Comparison of ENCODE assay signal across 8 mouse cellular contexts in the genomic region with DNA sequence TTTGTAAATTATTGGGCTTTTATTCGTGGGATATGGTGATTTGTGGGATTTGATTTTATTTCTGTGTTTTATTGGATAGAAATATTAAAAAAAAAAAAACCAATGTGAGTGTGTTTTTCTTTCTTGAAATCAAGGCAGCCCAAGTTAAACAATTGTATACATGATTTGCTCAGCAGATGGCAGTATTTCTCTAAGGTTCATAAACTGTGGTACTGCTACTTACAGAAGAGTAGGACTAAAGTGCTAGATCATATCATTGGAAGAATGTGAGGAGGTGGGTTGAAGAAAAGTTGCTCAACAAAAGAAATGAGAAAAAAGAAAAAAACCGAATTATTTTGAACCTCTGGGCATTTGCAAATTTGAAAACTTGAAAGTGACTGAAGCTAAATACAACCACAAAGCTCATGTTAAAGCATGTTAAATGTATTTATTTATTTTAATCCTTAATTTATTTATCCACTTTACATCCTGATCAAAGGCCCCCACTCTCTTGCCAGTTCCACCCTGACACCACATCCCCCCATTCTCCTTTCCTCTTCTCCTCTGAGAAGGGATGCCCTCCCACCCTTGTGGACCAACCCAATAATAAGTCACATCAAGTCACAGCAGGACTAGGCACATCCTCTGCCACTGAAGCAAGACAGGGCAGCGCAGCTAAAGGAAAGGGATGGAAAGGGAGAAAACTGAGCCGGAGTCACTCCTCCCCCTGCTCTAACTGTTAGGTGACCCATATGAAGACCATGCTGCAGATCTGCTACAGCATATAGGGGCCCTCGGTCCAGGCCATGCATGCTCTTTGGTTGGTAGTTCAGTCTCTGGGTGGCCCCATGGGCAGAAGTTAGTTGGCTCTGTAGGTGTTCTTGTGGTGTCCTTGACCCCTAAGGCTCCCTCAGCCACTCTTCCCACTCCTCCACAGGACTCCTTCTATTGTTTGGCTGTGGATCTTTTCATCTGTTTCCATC. TPM values are rescaled to one million over a fixed set of nuclear protein-coding genes. Genes with fewer than 3 reads are reported as not detected.
A peak's percentile ranks its signal among the peaks of the same experiment; 100 is the strongest.
DNase-seq lines count a peak whose midpoint lies in the region; ATAC-seq and TF ChIP-seq lines count a peak whose summit lies in the region.

No protein-coding gene starts in this region.

- H3K9ac ChIP-seq in heart, postnatal 0 days (replicated peaks; ENCODE audit: low read depth, low read length), result no peak overlapping the region
- no peak overlapping the region for H3K9ac ChIP-seq in hindbrain, embryonic 14.5 days

- TF ChIP-seq CTCF in heart, postnatal 0 days (IDR thresholded peaks at IDR 0.05; ENCODE audit: low read depth), result peak; percentile 56

- no peak for ATAC-seq in heart, postnatal 0 days (ENCODE audit: insufficient read depth, low read depth)
- ATAC-seq in hindbrain, embryonic 14.5 days (ENCODE audit: low FRiP score), result peak; percentile 59; the same call in 1 of the 2 replicates

- H3K27me3 ChIP-seq in heart, postnatal 0 days (ENCODE audit: control insufficient read depth, insufficient read depth, low read length), result no peaks in the 10 kb centered on the region
- H3K27me3 ChIP-seq in hindbrain, embryonic 14.5 days (ENCODE audit: control insufficient read depth, insufficient read depth, low read length), result no peaks in the 10 kb centered on the region

- no peaks in the 10 kb centered on the region for H3K9me3 ChIP-seq in heart, postnatal 0 days (replicated peaks; ENCODE audit: control insufficient read depth, low read length)
- H3K9me3 ChIP-seq in hindbrain, embryonic 14.5 days (ENCODE audit: control insufficient read depth, low read length), result no peaks in the 10 kb centered on the region

- no peak for TF ChIP-seq EP300 in heart, postnatal 0 days (IDR thresholded peaks at IDR 0.05; ENCODE audit: low read depth)

- DNase-seq in heart, postnatal 0 days (ENCODE audit: low spot score), result peak; percentile 10
- DNase-seq in heart, adult 9 months (ENCODE audit: low spot score in 2 of 2), result no peak
- peak; percentile 8 for DNase-seq in testis, postnatal 14 days (ENCODE audit: low spot score)
- DNase-seq in testis, postnatal 10 days (ENCODE audit: low spot score), result no peak
- peak; percentile 87 for DNase-seq in hindbrain, embryonic 14.5 days (ENCODE audit: low spot score)
- no peak for DNase-seq in urinary bladder, adult 18-20 months (ENCODE audit: low spot score in 2 of 2)
- DNase-seq in ovary, postnatal 36 days (ENCODE audit: low spot score), result no peak
- DNase-seq in thymus, postnatal 4 days, result no peak

- H3K4me3 ChIP-seq in heart, postnatal 0 days (ENCODE audit: low read depth, low read length), result no peak overlapping the region
- H3K4me3 ChIP-seq in hindbrain, embryonic 14.5 days (replicated peaks; ENCODE audit: low read length), result no peak overlapping the region

- H3K4me1 ChIP-seq in heart, postnatal 0 days (ENCODE audit: control insufficient read depth, insufficient read depth), result no peaks in the 10 kb centered on the region
- H3K4me1 ChIP-seq in hindbrain, embryonic 14.5 days (replicated peaks; ENCODE audit: control insufficient read depth, insufficient read depth, low read length), result no peaks in the 10 kb centered on the region

- H3K36me3 ChIP-seq in heart, postnatal 0 days (replicated peaks; ENCODE audit: control insufficient read depth, insufficient read depth, low read length), result no peaks in the 10 kb centered on the region
- H3K36me3 ChIP-seq in hindbrain, embryonic 14.5 days (replicated peaks; ENCODE audit: control insufficient read depth, insufficient read depth), result no peaks in the 10 kb centered on the region

- H3K4me2 ChIP-seq in heart, postnatal 0 days (ENCODE audit: low read depth, low read length), result no peak overlapping the region
- no peak overlapping the region for H3K4me2 ChIP-seq in hindbrain, embryonic 14.5 days (replicated peaks)

- 45% methylated on average over 5 of the region's 5 CpGs for WGBS in heart, postnatal 0 days
- 53% methylated on average over 5 of the region's 5 CpGs for WGBS in hindbrain, embryonic 14.5 days

- H3K27ac ChIP-seq in heart, postnatal 0 days (ENCODE audit: low read depth), result no peak overlapping the region
- no peak overlapping the region for H3K27ac ChIP-seq in hindbrain, embryonic 14.5 days

RNA-seq across cellular contexts. Expression of gene Lrriq1, which starts 18.0 kb away (rescaled TPM):
- total RNA-seq in heart, postnatal 0 days (2014; rRNA removed; ENCODE audit: low replicate concordance), result not detected in 2 replicates
- 0.12 TPM in 1 of 2 replicates, not detected in the other for polyA plus RNA-seq in heart, postnatal 0 days (2015; fragmentation: Nextera tagmentation; extraction: Ambion mirVana)
- polyA plus RNA-seq in hindbrain, embryonic 14.5 days (2014; fragmentation: Nextera tagmentation; extraction: Ambion mirVana), result 4.7 and 7.3 TPM in 2 replicates

Comparison
In these comparisons a context has a peak if more than half of its experiments do, and no peak if none do; other contexts are left out.
1. DNase-seq: peak in heart, postnatal 0 days (single experiment), testis, postnatal 14 days (single experiment) and hindbrain, embryonic 14.5 days (single experiment); none in heart, adult 9 months (0 of 2), testis, postnatal 10 days (single experiment), urinary bladder, adult 18-20 months (0 of 2), ovary, postnatal 36 days (single experiment) and thymus, postnatal 4 days (single experiment).